Mouse (Mus musculus) stomach, postnatal 0 days (tissue): Measurements from ENCODE around the gene Dpm1. TPM values are rescaled to one million over a fixed set of nuclear protein-coding genes. Genes with fewer than 3 reads are reported as not detected.

Experiments
- ATAC-seq: fragments of 200-750 bp; cut with Nextera tagmentation; 2 replicates; pipeline ENCODE4 v1.8.0; 2017; ENCODE audit not compliant: low FRiP score, low TSS enrichment
- DNase-seq: peaks from one replicate; pipeline ENCODE4 v3.0.0-alpha.2; 2016; ENCODE audit warnings: low spot score
- H3K27ac ChIP-seq: fragments of 300-500 bp; sonication (generic); replicated peaks from 2 replicates; pipeline ENCODE4 v1.5.1; 2014; ENCODE audit warnings: mild to moderate bottlenecking, control low read depth
- H3K27me3 ChIP-seq: fragments of 300-500 bp; sonication (generic); 2 replicates; pipeline ENCODE4 v1.6.1; 2014; ENCODE audit warnings: low read length; ENCODE audit not compliant: control insufficient read depth, insufficient read depth
- H3K36me3 ChIP-seq: fragments of 300-500 bp; sonication (generic); 2 replicates; pipeline ENCODE4 v1.6.1; 2014; ENCODE audit warnings: low read length, mixed read lengths; ENCODE audit not compliant: control insufficient read depth, insufficient read depth
- H3K4me1 ChIP-seq: fragments of 300-500 bp; sonication (generic); replicated peaks from 2 replicates; pipeline ENCODE4 v1.6.1; 2014; ENCODE audit warnings: antibody characterized with exemption; ENCODE audit not compliant: control insufficient read depth, insufficient read depth
- H3K4me2 ChIP-seq: fragments of 300-500 bp; sonication (generic); replicated peaks from 2 replicates; pipeline ENCODE4 v1.6.1; 2014; ENCODE audit warnings: low read depth, mild to moderate bottlenecking, control low read depth, moderate library complexity
- H3K4me3 ChIP-seq: fragments of 300-500 bp; sonication (generic); 2 replicates; pipeline ENCODE4 v1.5.1; 2014; ENCODE audit warnings: low read depth, low read length, control low read depth
- H3K9ac ChIP-seq: fragments of 300-500 bp; sonication (generic); 2 replicates; pipeline ENCODE4 v1.6.1; 2014; ENCODE audit warnings: mild to moderate bottlenecking, low read length, control low read depth, mixed read lengths
- H3K9me3 ChIP-seq: fragments of 300-500 bp; sonication (generic); 2 replicates; pipeline ENCODE4 v1.6.1; 2016; ENCODE audit warnings: low read length; ENCODE audit not compliant: control insufficient read depth
- CTCF ChIP-seq: IDR thresholded peaks from 2 replicates; pipeline ENCODE4 v1.5.1; 2016; ENCODE audit warnings: antibody characterized with exemption, low read depth, mild to moderate bottlenecking, moderate library complexity
- EP300 ChIP-seq: optimal IDR thresholded peaks from 2 replicates; pipeline ENCODE3; 2016; ENCODE audit warnings: antibody characterized with exemption
- WGBS: fragments of 180-500 bp; shearing (Covaris S2); extraction: QIAGEN DNeasy Blood & Tissue Kit; methylation state at CpG from one replicate; pipeline ENCODE4 v1.1.7; 2014; 5-methylcytosine and 5-hydroxymethylcytosine counted together
- microRNA-seq: library from miRNA; unstranded; fragments of <30 nt; microRNA quantifications from one replicate; pipeline ENCODE4, GENCODE M21; 2016
- polyA plus RNA-seq: library from polyadenylated mRNA; unstranded; fragments of >200 nt; fragmentation: Nextera tagmentation; extraction: Ambion mirVana; gene quantifications from 2 replicates; pipeline ENCODE4 v1.2.1, GENCODE M21; 2015

The Dpm1 gene
- polyA plus RNA-seq, 1 experiment from 2014 or later, result 138 TPM

- Histone ChIP-seq H3K27ac (no peak overlapping the region), H3K9me3 (no peaks in the 10 kb centered on the region), H3K4me3 (no peak overlapping the region), H3K27me3 (no peaks in the 10 kb centered on the region), H3K4me1 (peaks cover 5% of the 10 kb centered on the region), H3K9ac (no peak overlapping the region), H3K36me3 (no peaks in the 10 kb centered on the region), H3K4me2 (no peak overlapping the region)
- DNase-seq, result peak; percentile 40
- ATAC-seq, result no peak
- TF ChIP-seq EP300 (no peak), CTCF (no peak)
- WGBS, result 43% methylated on average over 21 of the region's 21 CpGs
These were observed 63.5 kb downstream of the Dpm1 start for GRCm38 (mm10) chr2:168166750-168167460.

DNA sequence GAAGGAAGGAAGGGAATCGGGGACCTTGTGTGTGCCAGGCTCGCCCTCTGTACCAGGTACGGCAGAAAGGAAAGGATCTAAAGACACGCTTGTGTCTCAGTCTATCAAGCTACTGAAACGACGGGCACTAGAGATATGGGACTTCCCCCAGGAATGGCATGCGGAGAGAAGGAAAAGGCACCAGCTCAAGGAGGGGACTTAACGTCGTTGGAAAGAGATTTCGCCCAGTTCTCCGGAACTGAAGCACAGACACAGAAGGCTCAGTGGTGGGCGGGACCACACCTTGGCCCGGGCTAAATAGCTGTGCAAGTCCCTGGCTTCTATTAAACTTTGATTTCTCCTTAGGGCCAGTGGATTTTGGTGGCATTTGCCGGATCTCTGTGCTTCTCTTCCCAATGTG is 68.4 kb downstream of the Dpm1 start:
- Histone ChIP-seq H3K4me2 (peak overlapping the region; percentile 53), H3K4me3 (peak overlapping the region; percentile 22), H3K9me3 (no peaks in the 10 kb centered on the region), H3K4me1 (peaks cover 2% of the 10 kb centered on the region), H3K36me3 (no peaks in the 10 kb centered on the region), H3K27me3 (no peaks in the 10 kb centered on the region), H3K27ac (peak overlapping the region; percentile 53; the same call in 1 of the 2 replicates), H3K9ac (peak overlapping the region; percentile 50)
- 12% methylated on average over 14 of the region's 14 CpGs for WGBS
- DNase-seq, result peak; percentile 49
- TF ChIP-seq EP300, result no peak
- no peak for TF ChIP-seq CTCF
- ATAC-seq, result peak; percentile 24

DNA sequence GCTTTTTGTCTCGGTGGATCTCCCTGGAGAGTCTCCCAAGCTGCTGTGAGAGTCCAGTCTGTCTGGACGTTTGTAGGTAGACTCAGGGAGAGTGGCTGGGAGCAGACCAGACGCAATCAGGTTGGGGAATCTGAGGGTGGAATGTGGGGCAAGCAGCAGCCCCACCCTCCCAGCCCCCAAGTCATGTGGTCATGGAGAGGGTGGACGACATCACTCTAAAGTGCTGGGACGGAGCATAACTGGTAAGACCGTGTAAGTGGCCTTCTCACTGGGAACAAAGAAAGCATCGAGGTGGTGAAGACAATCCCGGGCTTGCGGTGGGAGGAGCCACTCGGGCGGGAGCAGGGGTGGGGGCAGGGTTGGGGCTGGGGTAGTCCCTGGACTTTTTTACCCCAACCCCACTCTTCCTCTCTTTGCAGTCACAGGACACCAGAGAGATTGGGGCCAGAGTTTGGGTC is 68.8 kb downstream of the Dpm1 start:
- DNase-seq, result peak; percentile 38
- H3K9me3 ChIP-seq, result no peaks in the 10 kb centered on the region
- peak; percentile 22 for ATAC-seq

GRCm38 (mm10) chr2:168160370-168160930 is 69.9 kb downstream of the Dpm1 start:
- Histone ChIP-seq H3K9ac (no peak overlapping the region), H3K27me3 (no peaks in the 10 kb centered on the region), H3K36me3 (no peaks in the 10 kb centered on the region), H3K9me3 (no peaks in the 10 kb centered on the region), H3K4me3 (no peak overlapping the region), H3K4me1 (peaks cover 2% of the 10 kb centered on the region), H3K4me2 (no peak overlapping the region), H3K27ac (no peak overlapping the region)
- DNase-seq (no peak), ATAC-seq (no peak)
- no peak for TF ChIP-seq EP300
- TF ChIP-seq CTCF, result no peak
- WGBS, result 81% methylated on average over 9 of the region's 9 CpGs

More for the DNA sequence above, 68.8 kb downstream of the Dpm1 start:
- TF ChIP-seq EP300 (no peak), CTCF (no peak)
- H3K27ac ChIP-seq, result peak overlapping the region; percentile 53; the same call in 1 of the 2 replicates
- H3K36me3 ChIP-seq, result no peaks in the 10 kb centered on the region
- H3K4me3 ChIP-seq, result peak overlapping the region; percentile 22
- H3K9ac ChIP-seq, result peak overlapping the region; percentile 50
- 5% methylated on average over 11 of the region's 11 CpGs for WGBS
- H3K4me2 ChIP-seq, result peak overlapping the region; percentile 53
- no peaks in the 10 kb centered on the region for H3K27me3 ChIP-seq
- peaks cover 2% of the 10 kb centered on the region for H3K4me1 ChIP-seq

Small RNA genes lying within 50 kb of the gene (microRNA-seq; reads per million reads assigned to microRNA genes)
- gene Gm24561, result not detected

Other genes starting within 250 kb of the Dpm1 start
- 3.0 and 3.2 TPM in 2 replicates for gene Ripor3, start 220.0 kb downstream of the Dpm1 start, polyA plus RNA-seq
- 11.8 and 12.3 TPM in 2 replicates for gene Pard6b, start 149.6 kb downstream of the Dpm1 start, polyA plus RNA-seq
- 5.2 and 6.0 TPM in 2 replicates for gene Adnp, start 23.5 kb downstream of the Dpm1 start, polyA plus RNA-seq
- gene Gm20716, start 227 bp downstream of the Dpm1 start, polyA plus RNA-seq, result 4.9 and 5.5 TPM in 2 replicates
- 6.3 and 8.1 TPM in 2 replicates for gene Mocs3, start within 50 bp of the Dpm1 start, polyA plus RNA-seq
- 0.65 and 1.0 TPM in 2 replicates for gene Kcng1, start 51.1 kb upstream of the Dpm1 start, polyA plus RNA-seq